Comparison of ENCODE assay signal across 8 mouse cellular contexts in genomic region chr16:57754526-57755125, GRCm38 (mm10). TPM values are rescaled to one million over a fixed set of nuclear protein-coding genes. Genes with fewer than 3 reads are reported as not detected.
DNase-seq lines count a peak whose midpoint lies in the region; ATAC-seq lines count a peak whose summit lies in the region.

Gene Col8a1, minus strand, starts transcription at chr16:57754737.

- intact Hi-C loops in left cerebral cortex, postnatal 36 days (cut with DNase I): no loop called here

- H3K4me3 ChIP-seq in heart, embryonic 13.5 days: peak within 1 kb of the TSS; percentile 61
- peak within 1 kb of the TSS; percentile 30 for H3K4me3 ChIP-seq in neural tube, embryonic 11.5 days (ENCODE audit: low read depth, low read length)

- DNase-seq in left cerebral cortex, postnatal 36 days (ENCODE audit: low spot score in 2 of 2): peak; percentile 12 to 20
- DNase-seq in left cerebral cortex, adult 9 months (ENCODE audit: low spot score in 2 of 2): no peak
- DNase-seq in embryo, embryonic 11 days: peak; percentile 29
- DNase-seq in kidney, postnatal 25 days: peak; percentile 15 to 61
- peak; percentile 21 for DNase-seq in neural tube, embryonic 11.5 days (ENCODE audit: low spot score)
- no peak for DNase-seq in thymus, postnatal 25 days
- no peak for DNase-seq in right cerebral cortex, postnatal 14 days

- H3K27me3 ChIP-seq in heart, embryonic 13.5 days (replicated peaks): peaks cover 4% of the 10 kb centered on the region; the same call in 1 of the 2 replicates
- H3K27me3 ChIP-seq in neural tube, embryonic 11.5 days (ENCODE audit: control insufficient read depth, insufficient read depth, low read length): no peaks in the 10 kb centered on the region

- no peak for ATAC-seq in heart, embryonic 13.5 days (ENCODE audit: extremely low read depth, insufficient number of reproducible peaks, low FRiP score, low TSS enrichment)
- ATAC-seq in neural tube, embryonic 11.5 days (ENCODE audit: insufficient read depth, low FRiP score, low TSS enrichment): peak; percentile 29

- H3K9ac ChIP-seq in heart, embryonic 13.5 days: peak within 1 kb of the TSS; percentile 73
- peak within 1 kb of the TSS; percentile 32 for H3K9ac ChIP-seq in neural tube, embryonic 11.5 days (ENCODE audit: low read length)

- H3K27ac ChIP-seq in heart, embryonic 13.5 days (replicated peaks): no peak within 1 kb of the TSS
- H3K27ac ChIP-seq in neural tube, embryonic 11.5 days (ENCODE audit: low read depth, low read length): no peak within 1 kb of the TSS

- 3% methylated on average over 19 of the region's 19 CpGs for WGBS in heart, embryonic 13.5 days
- 3% methylated on average over 19 of the region's 19 CpGs for WGBS in neural tube, embryonic 11.5 days

- H3K36me3 ChIP-seq in heart, embryonic 13.5 days: no peaks in the 10 kb centered on the region
- no peaks in the 10 kb centered on the region for H3K36me3 ChIP-seq in neural tube, embryonic 11.5 days (ENCODE audit: control insufficient read depth, insufficient read depth, low read length)

- peak within 1 kb of the TSS; percentile 90 for H3K4me2 ChIP-seq in heart, embryonic 13.5 days
- H3K4me2 ChIP-seq in neural tube, embryonic 11.5 days (ENCODE audit: low read depth): peak within 1 kb of the TSS; percentile 62

- no peaks in the 10 kb centered on the region for H3K9me3 ChIP-seq in heart, embryonic 13.5 days
- no peaks in the 10 kb centered on the region for H3K9me3 ChIP-seq in neural tube, embryonic 11.5 days (ENCODE audit: control insufficient read depth, low read length)

- H3K4me1 ChIP-seq in heart, embryonic 13.5 days: peaks cover 25% of the 10 kb centered on the region
- no peaks in the 10 kb centered on the region for H3K4me1 ChIP-seq in neural tube, embryonic 11.5 days (ENCODE audit: control insufficient read depth, insufficient read depth, low read length)

RNA-seq across cellular contexts. Expression of gene Col8a1, which starts in this region (rescaled TPM):
- 1 to 10 TPM; 1.9 to 2.1 TPM for total RNA-seq in left cerebral cortex, postnatal 36 days (2021)
- polyA plus RNA-seq in heart, embryonic 13.5 days (2015; fragmentation: Nextera tagmentation; extraction: Ambion mirVana): 1.8 and 2.0 TPM in 2 replicates
- polyA plus RNA-seq in neural tube, embryonic 11.5 days (2014; fragmentation: Nextera tagmentation; extraction: Ambion mirVana): 4.2 and 4.4 TPM in 2 replicates

Comparison
In these comparisons a context has a peak if more than half of its experiments do, and no peak if none do; other contexts are left out.
1. DNase-seq: peak in left cerebral cortex, postnatal 36 days (2 of 2), embryo, embryonic 11 days (single experiment), kidney, postnatal 25 days (2 of 2) and neural tube, embryonic 11.5 days (single experiment); none in left cerebral cortex, adult 9 months (0 of 2), thymus, postnatal 25 days (single experiment) and right cerebral cortex, postnatal 14 days (single experiment).